Mouse (Mus musculus): ENCODE measurements around the gene Gucy2d. TPM values are rescaled to one million over a fixed set of nuclear protein-coding genes. Genes with fewer than 3 reads are reported as not detected.

The Gucy2d gene
- 0.04 TPM in 1 of 2 replicates, not detected in the other for polyA plus RNA-seq (2012; rRNA removed; ENCODE audit: low replicate concordance)

DNA sequence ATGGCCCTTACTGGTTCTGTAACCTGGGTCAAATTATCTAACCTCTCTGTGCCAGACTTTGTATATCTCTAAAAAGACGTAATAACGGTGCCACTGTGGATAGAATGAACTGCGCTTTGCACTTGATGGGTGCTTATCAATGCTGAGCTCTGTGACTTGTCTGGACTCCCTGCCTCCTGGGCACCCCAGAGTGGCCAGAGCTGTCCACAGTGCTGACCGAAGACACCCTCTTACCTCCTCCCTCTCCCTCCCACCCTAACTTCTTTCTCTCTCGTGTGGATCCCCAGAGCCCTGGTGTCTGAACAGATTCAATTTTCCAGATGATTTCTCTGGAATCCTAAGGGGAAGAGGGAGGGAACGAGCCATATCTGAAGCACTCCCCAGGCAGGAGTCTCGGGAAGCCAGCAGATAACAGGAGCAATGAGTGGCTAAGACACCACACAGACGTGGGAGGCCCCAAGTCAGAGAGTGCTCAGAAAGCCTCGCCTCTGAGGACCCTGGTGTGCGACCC is at the start of gene Gucy2d:
TSS of gene Gucy2d (plus strand) at position 461 of the 511 bp plus-strand sequence.

DNA sequence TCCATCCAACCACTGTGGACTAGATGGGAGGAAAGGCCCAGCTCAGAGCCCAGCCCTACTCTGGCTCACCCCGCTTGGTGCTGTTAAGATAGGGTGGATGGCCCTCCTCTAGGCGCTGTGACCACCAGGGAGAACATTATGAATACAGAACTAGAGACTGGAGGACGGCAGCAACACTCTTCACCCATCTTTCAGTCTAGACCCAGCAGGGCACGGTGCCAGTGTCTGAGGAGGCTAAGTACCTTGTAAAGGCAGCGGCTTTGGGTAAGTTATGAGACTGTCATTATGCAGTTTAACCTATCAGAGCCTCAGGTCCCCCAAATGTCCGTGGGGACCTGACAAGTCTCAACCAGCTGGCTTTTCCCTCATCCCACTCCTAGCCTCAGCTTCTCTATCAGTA is 48.9 kb downstream of the Gucy2d start, which contains the start of gene Lrrc32:
TSS of gene Lrrc32 (plus strand) at position 153 of the 400 bp plus-strand sequence.

Other genes with a start within 250 kb of the Gucy2d start
- gene B3gnt6, start 240.9 kb upstream of the Gucy2d start, polyA plus RNA-seq (2012; rRNA removed; ENCODE audit: low replicate concordance) = 1.1 and 5.3 TPM in 2 replicates
- 0.36 and 1.3 TPM in 2 replicates for gene Acer3, start 119.2 kb upstream of the Gucy2d start, polyA plus RNA-seq (2012; rRNA removed; ENCODE audit: low replicate concordance)
- gene Tsku, start 79.1 kb upstream of the Gucy2d start, polyA plus RNA-seq (2012; rRNA removed; ENCODE audit: low replicate concordance) = 88.8 and 145 TPM in 2 replicates
- 10.7 and 14.0 TPM in 2 replicates for gene Lrrc32, start 48.9 kb downstream of the Gucy2d start, polyA plus RNA-seq (2012; rRNA removed; ENCODE audit: low replicate concordance)
- 4.1 and 6.1 TPM in 2 replicates for gene Emsy, start 216.4 kb downstream of the Gucy2d start, polyA plus RNA-seq (2012; rRNA removed; ENCODE audit: low replicate concordance)

All from duodenum, adult 2 months (tissue).